Mouse (Mus musculus): ENCODE results near the gene Atp2a2.

Gene Atp2a2

GRCm38 (mm10) chr5:122502077-122502941 is at the start of gene Atp2a2:
Gene Atp2a2, minus strand, starts transcription at chr5:122502225.
- DNase-seq (ENCODE audit: low spot score in 2 of 2) = peak; percentile 91 to 95

GRCm38 (mm10) chr5:122550460-122550859 is 48.4 kb upstream of the Atp2a2 start:
- DNase-seq (ENCODE audit: low spot score in 2 of 2) = no peak

- peak; percentile 58 to 62 for DNase-seq (ENCODE audit: low spot score in 2 of 2)
Observed at GRCm38 (mm10) chr5:122548671-122549070, 46.6 kb upstream of the Atp2a2 start.

- DNase-seq (ENCODE audit: low spot score in 2 of 2) = no peak
Observed at GRCm38 (mm10) chr5:122547810-122548209, 45.8 kb upstream of the Atp2a2 start.

- peak; percentile 74 to 81 for DNase-seq (ENCODE audit: low spot score in 2 of 2)
Observed at GRCm38 (mm10) chr5:122547251-122547714, 45.3 kb upstream of the Atp2a2 start.

- no peak for DNase-seq (ENCODE audit: low spot score in 2 of 2)
Observed at GRCm38 (mm10) chr5:122543392-122543791, 41.4 kb upstream of the Atp2a2 start.

- no peak for DNase-seq (ENCODE audit: low spot score in 2 of 2)
Observed at GRCm38 (mm10) chr5:122541871-122542270, 39.8 kb upstream of the Atp2a2 start.

GRCm38 (mm10) chr5:122538077-122538476 is 36.1 kb upstream of the Atp2a2 start:
- no peak for DNase-seq (ENCODE audit: low spot score in 2 of 2)

GRCm38 (mm10) chr5:122537654-122538053 is 35.6 kb upstream of the Atp2a2 start:
- DNase-seq (ENCODE audit: low spot score in 2 of 2) = no peak

GRCm38 (mm10) chr5:122533884-122534283 is 31.9 kb upstream of the Atp2a2 start:
- no peak for DNase-seq (ENCODE audit: low spot score in 2 of 2)

- no peak for DNase-seq (ENCODE audit: low spot score in 2 of 2)
Observed at GRCm38 (mm10) chr5:122529913-122530604, 28.0 kb upstream of the Atp2a2 start.

- peak; percentile 75 to 84 for DNase-seq (ENCODE audit: low spot score in 2 of 2)
Observed at GRCm38 (mm10) chr5:122529316-122529715, 27.3 kb upstream of the Atp2a2 start.

GRCm38 (mm10) chr5:122528591-122528990 is 26.6 kb upstream of the Atp2a2 start:
- no peak for DNase-seq (ENCODE audit: low spot score in 2 of 2)

- peak in 1 of 2 experiments; percentile 59 for DNase-seq (ENCODE audit: low spot score in 2 of 2)
Observed at GRCm38 (mm10) chr5:122527761-122528160, 25.7 kb upstream of the Atp2a2 start.

- DNase-seq (ENCODE audit: low spot score in 2 of 2) = peak; percentile 82 to 84
Observed at GRCm38 (mm10) chr5:122526878-122527730, 25.1 kb upstream of the Atp2a2 start.

- no peak for DNase-seq (ENCODE audit: low spot score in 2 of 2)
Observed at GRCm38 (mm10) chr5:122526405-122526804, 24.4 kb upstream of the Atp2a2 start.

GRCm38 (mm10) chr5:122525238-122525931 is 23.4 kb upstream of the Atp2a2 start:
- DNase-seq (ENCODE audit: low spot score in 2 of 2) = peak in 1 of 2 experiments; percentile 71

- peak in 1 of 2 experiments; percentile 35 for DNase-seq (ENCODE audit: low spot score in 2 of 2)
Observed at GRCm38 (mm10) chr5:122524854-122525237, 22.8 kb upstream of the Atp2a2 start.

- DNase-seq (ENCODE audit: low spot score in 2 of 2) = peak; percentile 70 to 75
Observed at GRCm38 (mm10) chr5:122524244-122524643, 22.2 kb upstream of the Atp2a2 start.

- DNase-seq (ENCODE audit: low spot score in 2 of 2) = peak in 1 of 2 experiments; percentile 75
Observed at GRCm38 (mm10) chr5:122521130-122521473, 19.1 kb upstream of the Atp2a2 start.
